13 mouse cellular contexts compared by ENCODE assay signal in genomic region chr2:90577451-90578279, GRCm38 (mm10). TPM values are rescaled to one million over a fixed set of nuclear protein-coding genes. Genes with fewer than 3 reads are reported as not detected.
A peak's percentile ranks its signal among the peaks of the same experiment; 100 is the strongest.
DNase-seq lines count a peak whose midpoint lies in the region; ATAC-seq lines count a peak whose summit lies in the region.
"Had no signal": no experiment of that assay in that cellular context is flagged by ENCODE, and none has a peak within 500 bp of the region (broad histone marks: within the 10 kb centered on the region; RNA-seq: fewer than 3 reads in every experiment).

No protein-coding gene starts in this region.

- H3K4me2 ChIP-seq in intestine, embryonic 14.5 days (ENCODE audit: low read length), result no peak overlapping the region
- H3K4me2 ChIP-seq in intestine, embryonic 15.5 days (replicated peaks), result no peak overlapping the region
- H3K4me2 ChIP-seq in liver, embryonic 15.5 days, result peak overlapping the region; percentile 100
- H3K4me2 ChIP-seq: forebrain, embryonic 12.5 days had no signal

- no peak overlapping the region for H3K9ac ChIP-seq in intestine, embryonic 14.5 days (ENCODE audit: low read length)
- no peak overlapping the region for H3K9ac ChIP-seq in intestine, embryonic 15.5 days
- 0 out of 2 replicates have a peak overlapping the region, but pooled peaks have one; percentile 8 for H3K9ac ChIP-seq in liver, embryonic 15.5 days
- H3K9ac ChIP-seq: forebrain, embryonic 12.5 days had no signal

- H3K27ac ChIP-seq in intestine, embryonic 14.5 days (ENCODE audit: low read depth), result no peak overlapping the region
- no peak overlapping the region for H3K27ac ChIP-seq in intestine, embryonic 15.5 days
- H3K27ac ChIP-seq in liver, embryonic 15.5 days (replicated peaks), result peak overlapping the region; percentile 83
- H3K27ac ChIP-seq: forebrain, embryonic 12.5 days; neural tube, embryonic 13.5 days had no signal

- no peak overlapping the region for H3K4me3 ChIP-seq in intestine, embryonic 14.5 days (ENCODE audit: low read depth, low read length)
- H3K4me3 ChIP-seq in intestine, embryonic 15.5 days (replicated peaks), result no peak overlapping the region
- H3K4me3 ChIP-seq in liver, embryonic 15.5 days (replicated peaks), result no peak overlapping the region
- H3K4me3 ChIP-seq: forebrain, embryonic 12.5 days had no signal

- 90% methylated on average over 7 of the region's 7 CpGs for WGBS in intestine, embryonic 14.5 days
- 85% methylated on average over 7 of the region's 7 CpGs for WGBS in intestine, embryonic 15.5 days
- 57% methylated on average over 7 of the region's 7 CpGs for WGBS in liver, embryonic 15.5 days (ENCODE audit: insufficient replicate concordance)

- no peaks in the 10 kb centered on the region for H3K36me3 ChIP-seq in intestine, embryonic 14.5 days (ENCODE audit: control insufficient read depth, insufficient read depth, low read length)
- H3K36me3 ChIP-seq in intestine, embryonic 15.5 days, result no peaks in the 10 kb centered on the region
- no peaks in the 10 kb centered on the region for H3K36me3 ChIP-seq in liver, embryonic 15.5 days (replicated peaks)
- H3K36me3 ChIP-seq: forebrain, embryonic 12.5 days; G1E; neural tube, embryonic 13.5 days had no signal

- peaks cover 13% of the 10 kb centered on the region for H3K4me1 ChIP-seq in intestine, embryonic 14.5 days (replicated peaks; ENCODE audit: control insufficient read depth, insufficient read depth, low read length)
- H3K4me1 ChIP-seq in intestine, embryonic 15.5 days (replicated peaks), result peaks cover 6% of the 10 kb centered on the region; the same call in 1 of the 2 replicates
- H3K4me1 ChIP-seq in liver, embryonic 15.5 days (replicated peaks), result peaks cover 87% of the 10 kb centered on the region

- peak; percentile 2 to 19 for DNase-seq in adrenal gland, adult (ENCODE audit: inconsistent age in 2 of 2, low spot score in 1 of 2)
- no peak for DNase-seq in adrenal gland, postnatal 10 days
- peak; percentile 54 for DNase-seq in intestine, embryonic 14.5 days (ENCODE audit: low spot score)
- DNase-seq in 416B (ENCODE audit: low read depth), result peak; percentile 79
- no peak for DNase-seq in adrenal gland, adult 8-10 months
- DNase-seq in frontal cortex, postnatal 25 days (ENCODE audit: low spot score in 2 of 2), result no peak
- DNase-seq: right cerebral cortex, adult 18-20 months; thymus, postnatal 4 days had no signal

- H3K9me3 ChIP-seq in intestine, embryonic 14.5 days (ENCODE audit: control insufficient read depth, low read length), result no peaks in the 10 kb centered on the region
- no peaks in the 10 kb centered on the region for H3K9me3 ChIP-seq in intestine, embryonic 15.5 days
- H3K9me3 ChIP-seq in liver, embryonic 15.5 days (replicated peaks), result no peaks in the 10 kb centered on the region
- H3K9me3 ChIP-seq: forebrain, embryonic 12.5 days; neural tube, embryonic 13.5 days had no signal

- no peaks in the 10 kb centered on the region for H3K27me3 ChIP-seq in intestine, embryonic 14.5 days (replicated peaks; ENCODE audit: control insufficient read depth, insufficient read depth, low read length)
- H3K27me3 ChIP-seq in intestine, embryonic 15.5 days (replicated peaks), result no peaks in the 10 kb centered on the region
- H3K27me3 ChIP-seq in liver, embryonic 15.5 days, result peaks cover 9% of the 10 kb centered on the region; the same call in 1 of the 2 replicates

- ATAC-seq in intestine, embryonic 14.5 days (replicated peaks; ENCODE audit: low FRiP score, low TSS enrichment, low read depth), result no peak
- ATAC-seq in intestine, embryonic 15.5 days, result no peak
- ATAC-seq in liver, embryonic 15.5 days (ENCODE audit: insufficient read depth), result no peak

RNA-seq across cellular contexts. Expression of gene Ptprj, which starts 2.8 kb away (rescaled TPM):
- total RNA-seq in adrenal gland, postnatal 10 days (2021), result 10 to 100 TPM; 20.9 to 23.2 TPM
- polyA plus RNA-seq in intestine, embryonic 14.5 days (2014; fragmentation: Nextera tagmentation; extraction: Ambion mirVana), result 8.3 and 8.5 TPM in 2 replicates
- 4.4 and 5.3 TPM in 2 replicates for polyA plus RNA-seq in intestine, embryonic 15.5 days (2015; fragmentation: Nextera tagmentation; extraction: Ambion mirVana)
- polyA plus RNA-seq in liver, embryonic 15.5 days (2015; fragmentation: Nextera tagmentation; extraction: Ambion mirVana), result 2.0 and 2.7 TPM in 2 replicates
- total RNA-seq in adrenal gland, adult 8-10 months (2022), result 10 to 100 TPM; 13.5 to 33.1 (median 23.3) TPM

Comparison
In these comparisons a context has a peak if more than half of its experiments do, and no peak if none do; other contexts are left out.
1. DNase-seq: peak in adrenal gland, adult (2 of 2), intestine, embryonic 14.5 days (single experiment) and 416B (single experiment); none in adrenal gland, postnatal 10 days (single experiment), adrenal gland, adult 8-10 months (single experiment) and frontal cortex, postnatal 25 days (0 of 2).